Mouse (Mus musculus): ENCODE results near the gene Pde9a. TPM values are rescaled to one million over a fixed set of nuclear protein-coding genes. Genes with fewer than 3 reads are reported as not detected.

The Pde9a gene
- total RNA-seq, 2 experiments from 2014 or later: 34.0 to 38.9 TPM

- no peak for DNase-seq (ENCODE audit: low spot score in 2 of 2)
Observed at GRCm38 (mm10) chr17:31432878-31433281, 46.9 kb downstream of the Pde9a start.

- no peak for DNase-seq (ENCODE audit: low spot score in 2 of 2)
Observed at GRCm38 (mm10) chr17:31433401-31433928, 47.5 kb downstream of the Pde9a start.

- DNase-seq (ENCODE audit: low spot score in 2 of 2): no peak
Observed at GRCm38 (mm10) chr17:31433978-31434797, 48.2 kb downstream of the Pde9a start.

GRCm38 (mm10) chr17:31434825-31435325 lies 48.9 kb downstream of the Pde9a start:
- DNase-seq (ENCODE audit: low spot score in 2 of 2): no peak

- no peak for DNase-seq (ENCODE audit: low spot score in 2 of 2)
Observed at GRCm38 (mm10) chr17:31435934-31436813, 50.2 kb downstream of the Pde9a start.

GRCm38 (mm10) chr17:31436814-31437406 lies 50.9 kb downstream of the Pde9a start:
- DNase-seq (ENCODE audit: low spot score in 2 of 2): no peak

- no peak for DNase-seq (ENCODE audit: low spot score in 2 of 2)
Observed at GRCm38 (mm10) chr17:31437482-31437881, 51.5 kb downstream of the Pde9a start.

GRCm38 (mm10) chr17:31439978-31440377 lies 54.0 kb downstream of the Pde9a start:
- DNase-seq (ENCODE audit: low spot score in 2 of 2): no peak

- DNase-seq (ENCODE audit: low spot score in 2 of 2): no peak
Observed at GRCm38 (mm10) chr17:31442513-31442912, 56.5 kb downstream of the Pde9a start.

- DNase-seq (ENCODE audit: low spot score in 2 of 2): no peak
Observed at GRCm38 (mm10) chr17:31444251-31444650, 58.2 kb downstream of the Pde9a start.

GRCm38 (mm10) chr17:31445061-31445731 lies 59.2 kb downstream of the Pde9a start:
- no peak for DNase-seq (ENCODE audit: low spot score in 2 of 2)

GRCm38 (mm10) chr17:31447766-31448165 lies 61.8 kb downstream of the Pde9a start:
- DNase-seq (ENCODE audit: low spot score in 2 of 2): no peak

- DNase-seq (ENCODE audit: low spot score in 2 of 2): no peak
Observed at GRCm38 (mm10) chr17:31448519-31448918, 62.5 kb downstream of the Pde9a start.

- DNase-seq (ENCODE audit: low spot score in 2 of 2): peak; percentile 69 to 70
Observed at GRCm38 (mm10) chr17:31450206-31450605, 64.2 kb downstream of the Pde9a start.

GRCm38 (mm10) chr17:31451179-31451708 lies 65.2 kb downstream of the Pde9a start:
- DNase-seq (ENCODE audit: low spot score in 2 of 2): peak; percentile 64 to 71

GRCm38 (mm10) chr17:31452816-31453215 lies 66.8 kb downstream of the Pde9a start:
- no peak for DNase-seq (ENCODE audit: low spot score in 2 of 2)

- no peak for DNase-seq (ENCODE audit: low spot score in 2 of 2)
Observed at GRCm38 (mm10) chr17:31453476-31453875, 67.5 kb downstream of the Pde9a start.

- no peak for DNase-seq (ENCODE audit: low spot score in 2 of 2)
Observed at GRCm38 (mm10) chr17:31454056-31454455, 68.0 kb downstream of the Pde9a start.

- peak; percentile 36 to 45 for DNase-seq (ENCODE audit: low spot score in 2 of 2)
Observed at GRCm38 (mm10) chr17:31456723-31457567, 70.9 kb downstream of the Pde9a start.

Measured in layer of hippocampus, postnatal 10 days (tissue).